Mouse (Mus musculus) small intestine, adult 2 months (tissue): ENCODE results near the gene Phactr1.

Experiments used
- CTCF ChIP-seq: fragments of 200-500 bp; IDR thresholded peaks from 2 replicates; pipeline ENCODE4 v1.5.1; 2012; ENCODE audit warnings: low read depth, mild to moderate bottlenecking, control low read depth, inconsistent platforms, low read length, moderate library complexity, mixed read lengths; ENCODE audit not compliant: insufficient replicate concordance, insufficient read length; ENCODE audit errors: extremely low read depth
- POLR2A ChIP-seq: fragments of 200-500 bp; IDR thresholded peaks from 2 replicates; pipeline ENCODE4 v1.6.1; 2012; ENCODE audit warnings: low read depth, mild to moderate bottlenecking, control low read depth, inconsistent platforms, low read length, moderate library complexity

DNA sequence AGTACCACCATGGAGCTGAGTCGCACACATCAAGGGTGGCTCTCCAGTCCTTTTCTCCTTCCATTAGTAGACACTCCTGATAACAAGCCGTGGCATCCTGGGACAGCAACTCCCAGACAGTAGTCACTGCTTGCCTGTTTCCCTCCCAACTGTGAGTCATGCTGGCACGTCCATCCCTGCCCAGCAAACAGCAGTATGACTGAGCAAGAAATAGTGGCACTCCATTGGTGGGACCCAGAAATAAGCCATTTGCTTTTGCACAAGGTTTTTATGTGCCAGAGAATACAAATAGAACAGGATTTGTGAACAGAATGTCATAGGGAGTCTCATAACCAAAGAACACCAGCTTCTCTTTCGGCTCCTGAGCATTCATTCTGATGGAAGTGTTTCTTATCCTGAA is 281.1 kb downstream of the Phactr1 start:
- no peak for TF ChIP-seq POLR2A
- no peak for TF ChIP-seq CTCF
